Mouse (Mus musculus) kidney, adult 2 months (tissue): ENCODE measurements around the gene Sbpl.

Source experiments
- CTCF ChIP-seq: fragments of 200-500 bp; conservative IDR thresholded peaks from 2 replicates; pipeline ENCODE4 v1.5.1; 2011; ENCODE audit warnings: low read depth, mild to moderate bottlenecking, control low read depth, low read length, moderate library complexity, mixed read lengths; ENCODE audit not compliant: insufficient read depth, insufficient read length
- POLR2A ChIP-seq: fragments of 200-500 bp; IDR thresholded peaks from one replicate; pipeline ENCODE4 v1.6.1; 2011; ENCODE audit warnings: low read depth, low read length, control low read depth

DNA sequence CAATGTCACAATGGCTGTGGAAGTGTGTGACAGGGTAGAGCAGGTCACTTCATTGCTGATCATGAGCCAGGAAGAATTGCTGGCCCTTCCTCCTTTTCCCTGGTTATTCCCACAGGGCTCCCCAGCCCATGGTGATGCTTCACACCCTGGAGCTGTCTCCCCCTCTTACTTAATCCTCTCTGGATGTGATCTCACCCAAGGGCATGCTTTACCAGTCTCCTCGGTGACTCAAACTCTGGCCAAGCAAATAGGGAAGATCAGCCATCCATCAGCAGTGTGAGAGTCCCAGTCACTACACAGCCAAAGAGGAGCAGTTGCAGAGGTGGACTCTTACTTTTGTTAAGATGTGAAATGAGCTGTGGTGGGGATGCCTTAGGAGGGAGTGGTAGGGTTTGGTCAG is 29.9 kb upstream of the Sbpl start:
- TF ChIP-seq POLR2A: no peak
- TF ChIP-seq CTCF: no peak
